In the genomic region with DNA sequence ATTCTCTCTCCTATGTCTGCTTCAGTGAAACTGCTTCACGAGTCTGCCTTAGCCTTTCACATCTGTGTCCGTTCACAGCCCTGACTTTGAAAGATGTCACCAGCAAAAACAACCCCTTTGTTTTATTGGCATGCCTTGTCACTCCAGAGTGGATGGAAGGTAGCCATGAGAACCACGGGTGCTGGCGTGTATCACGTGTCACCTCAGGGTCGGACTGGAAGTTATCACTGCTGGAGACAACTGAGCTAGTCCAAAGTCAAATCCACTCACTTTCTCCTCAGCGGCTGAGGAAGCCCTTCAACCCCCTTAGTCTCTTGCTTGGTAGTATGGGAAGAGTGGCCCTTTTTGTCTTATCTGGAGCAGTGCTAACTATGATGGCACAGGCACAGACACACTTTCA, we compare ENCODE assay signal across 27 mouse cellular contexts.
A peak's percentile ranks its signal among the peaks of the same experiment; 100 is the strongest.
DNase-seq lines count a peak whose midpoint lies in the region; ATAC-seq and TF ChIP-seq lines count a peak whose summit lies in the region.
"Had no signal": no experiment of that assay in that cellular context is flagged by ENCODE, and none has a peak within 500 bp of the region (broad histone marks: within the 10 kb centered on the region; RNA-seq: fewer than 3 reads in every experiment).

No protein-coding gene starts in this region.

- no peak for TF ChIP-seq CTCF in left cerebral cortex, adult 2 months (IDR thresholded peaks at IDR 0.05)

- no peak overlapping the region for H3K4me2 ChIP-seq in intestine, embryonic 16.5 days (ENCODE audit: low read depth, low read length)
- no peak overlapping the region for H3K4me2 ChIP-seq in intestine, embryonic 15.5 days (replicated peaks)
- H3K4me2 ChIP-seq: embryonic facial prominence, embryonic 12.5 days; embryonic facial prominence, embryonic 15.5 days; heart, embryonic 15.5 days; hindbrain, embryonic 13.5 days had no signal

- no peak overlapping the region for H3K9ac ChIP-seq in intestine, embryonic 16.5 days (ENCODE audit: low read depth, low read length)
- no peak overlapping the region for H3K9ac ChIP-seq in intestine, embryonic 15.5 days
- H3K9ac ChIP-seq: embryonic facial prominence, embryonic 12.5 days; embryonic facial prominence, embryonic 15.5 days; forebrain, postnatal 0 days; heart, embryonic 15.5 days; hindbrain, embryonic 13.5 days had no signal

- no peak overlapping the region for H3K4me3 ChIP-seq in intestine, embryonic 16.5 days (ENCODE audit: low read length)
- H3K4me3 ChIP-seq in intestine, embryonic 15.5 days (replicated peaks), result no peak overlapping the region
- H3K4me3 ChIP-seq in left cerebral cortex, adult 2 months, result no peak overlapping the region
- H3K4me3 ChIP-seq: embryonic facial prominence, embryonic 12.5 days; embryonic facial prominence, embryonic 15.5 days; gastrocnemius, adult 2 months; heart, embryonic 15.5 days; hindbrain, embryonic 10.5 days; hindbrain, embryonic 13.5 days had no signal

- intact Hi-C loops in heart, postnatal 14 days (cut with DNase I), result loop anchor here (5.0 to 10.0 kb wide), 2 partner anchors 78 to 515 kb away; no protein-coding TSS in a partner anchor
- intact Hi-C loops in heart, postnatal 10 days (cut with DNase I), result loop anchor here (5.0 kb wide), 2 partner anchors 78 to 513 kb away; no protein-coding TSS in a partner anchor
- intact Hi-C loops in left cerebral cortex, adult 2 months (cut with DNase I), result no loop called here

- no peaks in the 10 kb centered on the region for H3K27me3 ChIP-seq in intestine, embryonic 16.5 days (replicated peaks; ENCODE audit: control insufficient read depth, insufficient read depth, low read length)
- no peaks in the 10 kb centered on the region for H3K27me3 ChIP-seq in intestine, embryonic 15.5 days (replicated peaks)
- H3K27me3 ChIP-seq: embryonic facial prominence, embryonic 12.5 days; embryonic facial prominence, embryonic 15.5 days; heart, embryonic 15.5 days; hindbrain, embryonic 13.5 days had no signal

- peak; percentile 19 to 32 for DNase-seq in heart, adult 18-20 months
- DNase-seq in heart, postnatal 14 days, result no peak
- peak; percentile 9 to 15 for DNase-seq in heart, postnatal 10 days
- peak; percentile 9 for DNase-seq in yolk sac, embryonic 10.5 days (ENCODE audit: low spot score)
- DNase-seq in left cerebral cortex, adult 2 months (ENCODE audit: extremely low spot score in 1 of 2, low spot score in 2 of 2), result no peak
- DNase-seq in layer of hippocampus, postnatal 10 days (ENCODE audit: low spot score in 2 of 2), result no peak
- DNase-seq: adrenal gland, adult 8-10 months; adrenal gland, postnatal 25 days; cerebellum, adult 11-12 months; cerebellum, adult 8-10 months; cerebellum, postnatal 25 days; forebrain, postnatal 0 days; gastrocnemius, adult 2 months; gastrocnemius, postnatal 14 days; kidney, adult 2 months had no signal

- H3K27ac ChIP-seq in intestine, embryonic 16.5 days (ENCODE audit: low read length), result no peak overlapping the region
- no peak overlapping the region for H3K27ac ChIP-seq in intestine, embryonic 15.5 days
- H3K27ac ChIP-seq in left cerebral cortex, adult 2 months, result no peak overlapping the region
- H3K27ac ChIP-seq: embryonic facial prominence, embryonic 12.5 days; embryonic facial prominence, embryonic 15.5 days; gastrocnemius, adult 2 months; heart, embryonic 15.5 days; hindbrain, embryonic 10.5 days; hindbrain, embryonic 13.5 days had no signal

- ATAC-seq in intestine, embryonic 16.5 days, result peak; percentile 52; the same call in 1 of the 2 replicates
- ATAC-seq in intestine, embryonic 15.5 days, result no peak
- ATAC-seq: activated CD4-positive, CD25-positive, alpha-beta regulatory T cell, adult 4 months; CD4-positive, CD25-positive, alpha-beta regulatory T cell, adult 4 months; forebrain, embryonic 14.5 days; forebrain, postnatal 0 days; hindbrain, embryonic 16.5 days; intestine, postnatal 0 days had no signal

- WGBS in intestine, embryonic 16.5 days, result 52% methylated on average over 7 of the region's 7 CpGs
- 58% methylated on average over 7 of the region's 7 CpGs for WGBS in intestine, embryonic 15.5 days

- no peaks in the 10 kb centered on the region for H3K9me3 ChIP-seq in intestine, embryonic 16.5 days (ENCODE audit: control insufficient read depth, low read length)
- H3K9me3 ChIP-seq in intestine, embryonic 15.5 days, result no peaks in the 10 kb centered on the region
- H3K9me3 ChIP-seq: embryonic facial prominence, embryonic 12.5 days; embryonic facial prominence, embryonic 15.5 days; heart, embryonic 15.5 days; hindbrain, embryonic 10.5 days; hindbrain, embryonic 13.5 days had no signal

- no peaks in the 10 kb centered on the region for H3K36me3 ChIP-seq in intestine, embryonic 16.5 days (ENCODE audit: control insufficient read depth, insufficient read depth, low read length)
- no peaks in the 10 kb centered on the region for H3K36me3 ChIP-seq in intestine, embryonic 15.5 days
- H3K36me3 ChIP-seq: embryonic facial prominence, embryonic 12.5 days; embryonic facial prominence, embryonic 15.5 days; heart, embryonic 15.5 days; hindbrain, embryonic 10.5 days; hindbrain, embryonic 13.5 days had no signal

- no peaks in the 10 kb centered on the region for H3K4me1 ChIP-seq in intestine, embryonic 16.5 days (ENCODE audit: control insufficient read depth, insufficient read depth, low read length)
- H3K4me1 ChIP-seq in intestine, embryonic 15.5 days (replicated peaks), result no peaks in the 10 kb centered on the region
- H3K4me1 ChIP-seq: embryonic facial prominence, embryonic 15.5 days; heart, embryonic 15.5 days; hindbrain, embryonic 10.5 days; hindbrain, embryonic 13.5 days had no signal

Comparison
In these comparisons a context has a peak if more than half of its experiments do, and no peak if none do; other contexts are left out.
1. DNase-seq: peak in heart, adult 18-20 months (2 of 2), heart, postnatal 10 days (2 of 2) and yolk sac, embryonic 10.5 days (single experiment); none in heart, postnatal 14 days (0 of 2), left cerebral cortex, adult 2 months (0 of 2) and layer of hippocampus, postnatal 10 days (0 of 2).